Mouse (Mus musculus) spleen, postnatal 4 days (tissue): Measurements from ENCODE around the gene Ube2dnl1.

Source experiments
- DNase-seq, 2 experiments: peaks; one replicate each; pipeline ENCODE4 v3.0.0; 2022; ENCODE audit warnings: low spot score in 2 of 2

Gene Ube2dnl1

DNA sequence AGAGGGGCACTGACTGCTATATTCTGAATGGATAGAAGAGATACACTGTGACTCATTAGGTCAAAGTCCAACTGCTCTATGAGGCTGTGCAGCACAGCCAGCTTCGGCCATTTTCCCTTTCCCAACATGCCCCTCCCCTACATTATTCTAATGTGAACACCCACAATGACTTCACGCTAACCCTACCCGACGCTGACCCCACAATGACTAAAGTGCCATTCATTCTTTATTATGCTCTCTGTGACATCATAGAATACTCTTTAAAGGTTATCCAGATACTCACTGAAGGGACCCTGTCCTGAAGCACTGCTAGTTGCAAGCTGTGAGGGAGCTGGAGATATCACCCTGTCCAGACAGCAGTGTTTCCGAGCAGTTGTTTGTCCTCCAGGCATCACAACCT, at the start of gene Ube2dnl1:
Gene Ube2dnl1 (plus strand): TSS at position 301 of the 400 bp plus-strand sequence.
- no peak for DNase-seq

DNA sequence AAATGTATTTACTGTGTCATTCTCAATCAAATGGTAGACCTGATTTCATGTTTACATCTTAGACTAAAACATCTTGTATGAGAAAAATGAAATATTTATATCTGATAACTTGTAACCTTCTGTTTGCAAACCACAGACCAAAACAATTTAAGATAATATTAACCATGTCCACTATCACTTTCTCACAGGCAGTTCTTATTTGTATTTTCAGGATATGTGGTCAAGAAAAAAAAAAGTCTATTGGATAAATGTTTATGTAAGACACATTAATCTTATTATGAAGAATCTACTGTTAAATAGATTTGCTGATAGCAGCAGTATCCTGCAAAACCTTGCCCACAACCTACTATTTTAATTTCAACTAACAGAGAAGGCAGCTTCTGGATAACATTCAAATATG, 9.3 kb upstream of the Ube2dnl1 start:
- DNase-seq = no peak

DNA sequence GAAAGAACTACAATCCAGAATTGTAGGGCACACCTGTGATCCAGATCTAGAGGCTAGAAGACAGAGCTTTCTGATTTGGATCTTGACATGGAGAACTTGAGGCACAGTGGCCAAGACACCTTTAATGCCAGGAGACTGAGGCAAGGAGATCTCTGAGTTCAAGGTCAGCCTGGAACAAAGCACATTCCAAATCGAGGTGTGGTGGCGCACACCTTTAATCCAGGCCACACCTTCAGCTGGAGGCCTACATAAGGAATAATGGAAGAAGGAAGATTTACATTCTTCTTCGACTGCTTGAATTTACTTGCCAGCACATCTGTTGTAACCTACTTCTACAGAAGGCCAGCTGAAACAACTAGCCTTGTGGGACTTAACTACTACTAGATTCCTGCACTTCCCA, 7.3 kb upstream of the Ube2dnl1 start:
- no peak for DNase-seq

DNA sequence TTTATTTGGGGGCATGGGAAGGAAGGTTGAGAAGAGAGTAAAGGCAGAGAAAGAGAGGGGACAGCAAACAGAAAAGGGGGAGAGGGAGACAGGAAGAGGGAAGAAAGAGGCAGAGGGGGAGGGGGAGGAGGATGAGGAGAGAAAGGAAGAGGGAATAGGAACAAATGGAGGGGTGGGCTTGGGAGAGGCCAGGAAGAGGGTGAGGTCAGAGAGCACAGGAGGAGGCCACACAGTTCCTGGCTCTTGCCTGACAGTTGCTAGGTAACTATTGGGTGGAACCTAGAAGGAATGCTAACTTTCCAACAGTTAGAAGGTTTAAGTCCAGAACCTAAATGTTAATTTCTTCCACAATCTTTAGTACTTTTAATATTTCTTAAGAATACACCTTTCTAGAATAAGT, 1.4 kb upstream of the Ube2dnl1 start:
- no peak for DNase-seq

DNA sequence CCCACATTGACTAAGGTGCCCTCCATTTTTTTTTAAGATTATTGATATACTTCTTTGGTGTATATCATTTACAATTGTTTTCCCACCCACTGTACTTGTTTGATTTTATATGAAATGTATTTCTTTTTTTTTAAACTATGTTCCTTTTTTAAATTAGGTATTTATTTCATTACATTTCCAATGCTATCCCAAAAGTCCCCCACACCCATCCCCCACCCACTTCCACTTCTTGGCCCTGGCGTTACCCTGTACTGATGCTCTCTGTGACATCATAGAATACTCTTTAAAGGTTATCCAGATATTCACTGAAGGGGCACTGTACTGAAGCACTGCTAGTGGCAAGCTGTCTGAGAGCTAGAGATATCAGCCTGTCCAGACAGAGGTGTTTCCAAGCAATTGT, 2.5 kb downstream of the Ube2dnl1 start, which contains the start of gene Ube2dnl2:
Gene Ube2dnl2 (plus strand): TSS at position 301 of the 400 bp plus-strand sequence.
- no peak for DNase-seq

DNA sequence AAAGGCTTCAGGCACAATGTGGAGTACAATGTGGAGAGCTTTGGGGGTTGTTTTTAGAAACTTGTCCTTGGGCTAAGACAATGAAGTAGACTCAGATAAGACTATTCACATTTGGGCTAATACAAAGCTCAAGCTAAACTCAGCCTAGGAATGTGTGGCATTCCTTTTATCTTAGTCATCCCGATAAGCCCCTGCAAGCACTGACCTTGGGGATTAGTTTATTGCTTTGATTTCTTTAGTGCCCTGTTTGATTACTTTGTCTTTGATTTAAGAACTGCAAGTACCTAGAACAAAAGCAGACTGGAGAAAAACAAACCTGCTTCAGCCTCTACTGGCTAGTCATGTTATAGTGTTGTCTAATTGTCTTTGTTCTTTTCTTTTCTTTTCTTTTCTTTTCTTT, 50.3 kb downstream of the Ube2dnl1 start:
- no peak for DNase-seq
